Mouse (Mus musculus): Measurements from ENCODE around the gene Zfp738. TPM values are rescaled to one million over a fixed set of nuclear protein-coding genes. Genes with fewer than 3 reads are reported as not detected.

The Zfp738 gene
- 21.3 TPM for polyA plus RNA-seq (2015; fragmentation: Illumina TruSeq; extraction: RNeasy Lipid Tissue Mini Kit (QIAGEN cat#74804); ENCODE audit: insufficient read depth, low replicate concordance)

DNA sequence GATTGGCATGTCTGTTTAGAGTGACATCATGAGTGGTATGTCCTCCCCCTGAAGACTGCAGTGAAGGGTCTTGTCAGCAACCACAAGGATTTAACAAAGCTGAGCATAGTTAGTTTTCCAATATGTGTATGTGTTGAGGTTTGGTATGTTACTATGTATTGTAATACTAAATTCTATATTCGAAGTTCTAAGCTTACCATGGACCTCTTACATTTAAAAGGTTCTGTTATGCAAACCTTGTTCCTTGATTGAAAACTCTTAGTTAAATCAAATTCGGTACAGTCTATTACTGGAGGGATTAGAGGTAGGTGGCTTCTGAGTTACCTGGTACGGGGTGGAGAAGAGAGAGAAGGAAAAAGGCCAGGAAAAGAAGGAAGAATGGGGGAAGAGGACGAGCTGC, at the start of gene Zfp738:
Gene Zfp738 (minus strand): TSS at position 101 of the 400 bp plus-strand sequence.

DNA sequence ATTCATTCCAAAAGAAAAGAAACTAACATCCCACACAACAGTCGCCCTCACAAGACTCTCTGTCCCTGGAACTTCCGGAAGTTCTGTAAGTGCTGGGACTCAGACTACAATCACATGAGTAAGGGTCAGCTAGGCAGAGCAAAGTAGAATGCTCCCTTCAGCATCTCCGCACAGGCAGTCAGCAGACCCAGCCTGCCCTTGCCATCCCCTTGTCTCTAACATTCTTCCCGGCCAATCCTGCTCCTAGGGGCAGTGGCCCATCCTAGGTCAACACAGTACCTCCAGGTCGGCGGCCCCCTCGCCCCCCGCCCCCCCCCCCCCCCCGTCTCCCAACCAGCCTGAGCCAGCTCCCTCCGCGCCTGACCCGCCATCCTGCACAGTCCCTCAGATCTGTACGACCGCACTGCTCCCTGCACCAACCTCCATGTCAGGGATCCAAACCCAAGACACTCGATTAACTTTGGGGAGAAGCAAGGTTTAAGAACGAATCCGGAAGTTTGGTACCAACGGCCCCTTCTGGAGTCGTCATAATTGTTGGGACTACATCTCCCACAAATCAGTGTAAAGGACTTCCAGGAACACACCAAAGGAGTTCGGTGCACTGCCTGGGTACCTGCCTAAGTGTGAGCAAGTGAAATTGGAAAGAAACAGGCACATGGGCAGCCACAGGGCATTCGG, 41.9 kb upstream of the Zfp738 start, which contains the start of gene Zfp65:
Gene Zfp65 (minus strand): TSS at position 533 of the 678 bp plus-strand sequence.

GRCm38 (mm10) chr13:67637294-67638007, 49.4 kb downstream of the Zfp738 start, which contains the start of the genes Gm49345 and Zfp729a:
Gm49345 (minus strand) TSS chr13:67637769.
Zfp729a (minus strand) TSS chr13:67637791.

DNA sequence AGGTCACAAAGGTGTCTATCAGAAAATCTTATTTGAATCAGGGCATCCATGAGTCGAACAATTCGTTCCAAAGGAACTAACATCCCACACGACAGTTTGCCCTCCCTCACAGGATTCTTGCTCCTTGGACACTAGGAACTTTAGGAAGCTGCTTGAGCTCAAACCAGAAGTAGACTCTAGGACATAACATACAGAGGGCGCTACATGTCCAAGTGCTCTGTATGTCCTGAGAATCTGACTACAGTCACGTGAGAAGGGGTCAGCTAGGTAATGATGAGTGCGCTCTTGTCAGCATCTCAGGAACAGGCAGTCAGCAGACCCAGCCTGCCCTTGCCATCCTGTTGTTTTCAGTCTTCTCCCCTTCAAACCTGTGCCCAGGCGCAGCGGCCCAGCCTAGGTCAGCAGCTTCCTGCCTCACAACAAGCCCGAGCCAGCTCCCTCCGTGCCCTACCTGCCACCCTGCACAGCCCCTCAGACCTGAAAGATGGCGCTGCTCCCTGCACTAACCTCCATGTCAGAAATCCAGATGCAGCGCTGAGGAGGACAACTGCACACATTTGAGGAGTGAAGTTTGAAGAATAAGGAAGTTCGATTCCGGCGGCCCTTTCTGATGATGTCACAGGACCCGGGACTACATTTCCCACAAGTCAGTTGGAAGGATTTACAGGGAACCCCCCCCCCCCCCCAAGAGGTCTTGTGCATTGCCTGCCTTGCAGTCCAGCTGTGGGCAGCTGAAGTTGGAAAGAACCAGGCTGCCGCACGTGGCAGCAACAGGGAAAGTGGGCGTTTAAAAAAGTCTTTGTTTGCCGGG, 77.6 kb downstream of the Zfp738 start, which contains the start of gene Zfp729b:
Gene Zfp729b (minus strand): TSS at position 642 of the 811 bp plus-strand sequence.

Other genes starting within 250 kb of the Zfp738 start
- 22.7 TPM for gene Zfp874a, start 235.4 kb downstream of the Zfp738 start, polyA plus RNA-seq (2015; fragmentation: Illumina TruSeq; extraction: RNeasy Lipid Tissue Mini Kit (QIAGEN cat#74804); ENCODE audit: insufficient read depth, low replicate concordance)
- gene Zfp874b, start 202.8 kb downstream of the Zfp738 start, polyA plus RNA-seq (2015; fragmentation: Illumina TruSeq; extraction: RNeasy Lipid Tissue Mini Kit (QIAGEN cat#74804); ENCODE audit: insufficient read depth, low replicate concordance), result 32.3 TPM
- gene Zfp58, start 186.5 kb downstream of the Zfp738 start, polyA plus RNA-seq (2015; fragmentation: Illumina TruSeq; extraction: RNeasy Lipid Tissue Mini Kit (QIAGEN cat#74804); ENCODE audit: insufficient read depth, low replicate concordance), result 21.0 TPM
- gene Gm26965, start 160.9 kb downstream of the Zfp738 start, polyA plus RNA-seq (2015; fragmentation: Illumina TruSeq; extraction: RNeasy Lipid Tissue Mini Kit (QIAGEN cat#74804); ENCODE audit: insufficient read depth, low replicate concordance), result 0.33 TPM
- gene Zfp87, start 160.9 kb downstream of the Zfp738 start, polyA plus RNA-seq (2015; fragmentation: Illumina TruSeq; extraction: RNeasy Lipid Tissue Mini Kit (QIAGEN cat#74804); ENCODE audit: insufficient read depth, low replicate concordance), result 32.9 TPM
- 17.4 TPM for gene Zfp748, start 133.2 kb downstream of the Zfp738 start, polyA plus RNA-seq (2015; fragmentation: Illumina TruSeq; extraction: RNeasy Lipid Tissue Mini Kit (QIAGEN cat#74804); ENCODE audit: insufficient read depth, low replicate concordance)
- gene Zfp729b, start 77.4 kb downstream of the Zfp738 start, polyA plus RNA-seq (2015; fragmentation: Illumina TruSeq; extraction: RNeasy Lipid Tissue Mini Kit (QIAGEN cat#74804); ENCODE audit: insufficient read depth, low replicate concordance), result 21.6 TPM
- gene Gm49345, start 49.3 kb downstream of the Zfp738 start, polyA plus RNA-seq (2015; fragmentation: Illumina TruSeq; extraction: RNeasy Lipid Tissue Mini Kit (QIAGEN cat#74804); ENCODE audit: insufficient read depth, low replicate concordance), result not detected
- gene Zfp729a, start 49.3 kb downstream of the Zfp738 start, polyA plus RNA-seq (2015; fragmentation: Illumina TruSeq; extraction: RNeasy Lipid Tissue Mini Kit (QIAGEN cat#74804); ENCODE audit: insufficient read depth, low replicate concordance), result 19.4 TPM
- 22.6 TPM for gene Zfp65, start 42.1 kb upstream of the Zfp738 start, polyA plus RNA-seq (2015; fragmentation: Illumina TruSeq; extraction: RNeasy Lipid Tissue Mini Kit (QIAGEN cat#74804); ENCODE audit: insufficient read depth, low replicate concordance)
- 14.7 TPM for gene Zfp85, start 68.2 kb upstream of the Zfp738 start, polyA plus RNA-seq (2015; fragmentation: Illumina TruSeq; extraction: RNeasy Lipid Tissue Mini Kit (QIAGEN cat#74804); ENCODE audit: insufficient read depth, low replicate concordance)
- gene Zfp493, start 92.6 kb upstream of the Zfp738 start, polyA plus RNA-seq (2015; fragmentation: Illumina TruSeq; extraction: RNeasy Lipid Tissue Mini Kit (QIAGEN cat#74804); ENCODE audit: insufficient read depth, low replicate concordance), result 5.3 TPM
- gene Zfp273, start 126.7 kb upstream of the Zfp738 start, polyA plus RNA-seq (2015; fragmentation: Illumina TruSeq; extraction: RNeasy Lipid Tissue Mini Kit (QIAGEN cat#74804); ENCODE audit: insufficient read depth, low replicate concordance), result 13.7 TPM
- 5.2 TPM for gene Gm10037, start 144.0 kb upstream of the Zfp738 start, polyA plus RNA-seq (2015; fragmentation: Illumina TruSeq; extraction: RNeasy Lipid Tissue Mini Kit (QIAGEN cat#74804); ENCODE audit: insufficient read depth, low replicate concordance)
- gene BC048507, start 176.3 kb upstream of the Zfp738 start, polyA plus RNA-seq (2015; fragmentation: Illumina TruSeq; extraction: RNeasy Lipid Tissue Mini Kit (QIAGEN cat#74804); ENCODE audit: insufficient read depth, low replicate concordance), result not detected

Measured in spleen, adult 10 weeks (tissue).